Mouse (Mus musculus) bone marrow, adult 2 months (tissue): ENCODE measurements at regions not wholly inside any gene's neighbourhood (a gene's known extent, or its start where the extent isn't known, plus 50 kb on each side); places are given as distances from the start of the nearest gene placed in this dataset.

Experiments used
- H3K27ac ChIP-seq: fragments of 200-500 bp; 2 replicates; pipeline ENCODE4 v1.5.1; 2012; ENCODE audit warnings: low read depth, mild to moderate bottlenecking, control low read depth, inconsistent platforms, low read length; ENCODE audit not compliant: control insufficient read depth, poor library complexity, insufficient read depth
- H3K4me1 ChIP-seq: fragments of 200-500 bp; 2 replicates; pipeline ENCODE4 v1.6.1; 2011; ENCODE audit warnings: low read length; ENCODE audit not compliant: control insufficient read depth, insufficient read depth
- H3K4me3 ChIP-seq: fragments of 200-500 bp; replicated peaks from 2 replicates; pipeline ENCODE3; 2011; ENCODE audit warnings: mild to moderate bottlenecking, low read depth, low read length, control low read depth; ENCODE audit not compliant: control insufficient read depth
- CTCF ChIP-seq: fragments of 200-500 bp; IDR thresholded peaks from 2 replicates; pipeline ENCODE4 v1.5.1; 2011; ENCODE audit warnings: low read length, control low read depth; ENCODE audit not compliant: control insufficient read depth, insufficient read depth
- POLR2A ChIP-seq: fragments of 200-500 bp; IDR thresholded peaks from 2 replicates; pipeline ENCODE4 v1.6.1; 2011; ENCODE audit warnings: low read depth, mild to moderate bottlenecking, control low read depth, low read length, borderline replicate concordance; ENCODE audit not compliant: control insufficient read depth
- WGBS: fragments of 180-500 bp; shearing (Covaris S2); methylation state at CpG from one replicate; pipeline ENCODE4 v1.1.7; 2018; 5-methylcytosine and 5-hydroxymethylcytosine counted together

DNA sequence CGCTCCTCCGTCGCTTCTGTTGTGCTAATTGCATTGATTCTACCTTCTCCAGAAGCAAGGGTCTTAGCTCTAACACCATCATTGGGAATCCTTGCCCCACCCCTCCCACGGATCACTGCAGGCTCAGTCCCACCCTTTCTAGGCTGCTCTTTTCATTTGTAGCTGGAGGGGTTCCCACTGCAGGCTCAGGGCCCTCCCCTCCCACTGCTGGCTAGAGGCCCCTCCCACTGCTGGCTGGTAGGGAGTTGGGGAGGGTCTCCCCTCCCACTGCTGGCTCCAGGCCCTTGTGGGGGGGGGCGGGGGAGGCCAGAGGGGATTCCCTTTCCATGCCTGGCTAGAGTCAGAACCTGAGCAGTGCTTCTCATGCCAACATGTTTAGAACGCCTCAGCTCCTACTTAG, 215.5 kb upstream of the Mphosph6 start:
- Histone ChIP-seq H3K27ac (no peak overlapping the region), H3K4me3 (no peak overlapping the region), H3K4me1 (no peaks in the 10 kb centered on the region)
- WGBS: 36% methylated on average over 6 of the region's 6 CpGs
- no peak for TF ChIP-seq CTCF
- no peak for TF ChIP-seq POLR2A

DNA sequence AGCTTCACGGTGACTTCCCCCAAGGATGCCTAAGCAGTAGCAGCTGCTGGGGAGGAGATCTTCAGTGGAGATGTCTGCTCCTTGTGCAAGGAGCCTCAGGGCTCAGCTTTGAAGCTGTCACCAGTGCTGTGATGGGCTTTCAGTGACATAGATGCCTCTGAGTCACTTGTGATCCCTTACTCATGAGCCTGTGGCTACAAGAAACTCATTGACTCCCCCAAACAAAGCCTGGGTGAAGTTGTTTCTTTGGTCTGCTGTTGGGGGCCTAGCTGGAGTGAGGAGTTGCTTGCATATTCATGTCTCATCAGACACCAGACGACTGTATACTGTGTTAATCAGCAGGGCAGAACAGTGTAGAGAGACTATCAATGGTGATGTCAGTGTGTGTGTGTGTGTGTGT, 203.4 kb upstream of the Mphosph6 start:
- 41% methylated on average over 2 of the region's 2 CpGs for WGBS
- H3K4me3 ChIP-seq: no peak overlapping the region
- no peak for TF ChIP-seq CTCF
- no peak for TF ChIP-seq POLR2A
- no peaks in the 10 kb centered on the region for H3K4me1 ChIP-seq
- no peak overlapping the region for H3K27ac ChIP-seq

DNA sequence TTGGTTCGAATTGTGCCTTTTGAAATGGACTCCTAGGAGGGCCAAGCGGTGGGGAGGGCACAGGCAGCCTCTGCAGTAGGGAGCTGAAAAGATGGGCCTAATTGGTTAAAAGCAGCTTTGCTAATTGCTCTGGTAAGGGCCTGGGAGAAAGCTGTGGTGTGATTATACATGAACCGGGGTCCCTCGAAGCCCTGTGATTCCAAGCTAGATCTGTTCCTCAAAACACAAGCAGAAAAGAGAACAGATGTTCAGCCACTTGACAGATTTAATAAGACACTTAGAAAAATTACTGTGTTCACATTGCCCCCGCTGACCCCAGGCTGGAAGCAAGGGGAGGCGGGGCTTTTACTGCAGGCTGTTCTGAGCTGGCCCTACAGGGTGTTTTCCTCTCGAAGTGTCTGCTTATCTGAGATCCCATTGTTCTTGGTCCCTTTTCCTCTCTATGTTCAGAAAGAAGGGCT, 202.7 kb upstream of the Mphosph6 start:
- no peak overlapping the region for H3K27ac ChIP-seq
- WGBS: 31% methylated on average over 7 of the region's 7 CpGs
- no peaks in the 10 kb centered on the region for H3K4me1 ChIP-seq
- no peak overlapping the region for H3K4me3 ChIP-seq
- TF ChIP-seq CTCF (no peak), POLR2A (no peak)

DNA sequence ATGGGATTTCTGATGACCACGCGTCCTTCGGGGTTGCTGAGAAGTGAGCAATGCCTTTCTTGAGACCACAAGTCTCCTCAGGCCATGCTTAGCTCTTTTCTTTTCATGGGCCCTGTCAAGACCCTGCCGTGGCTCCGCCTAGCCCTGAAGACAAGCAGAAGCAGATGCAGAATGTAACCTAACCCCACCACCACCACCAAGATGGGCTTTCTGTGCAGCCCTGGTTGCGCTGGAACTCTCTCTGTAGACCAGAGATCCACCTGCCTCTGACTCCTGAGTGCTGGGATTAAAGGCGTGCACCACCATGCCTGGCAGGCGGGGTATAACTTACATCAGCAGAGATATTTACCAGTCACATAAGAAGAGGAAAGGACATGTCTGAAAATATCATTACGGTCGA, 199.4 kb upstream of the Mphosph6 start:
- Histone ChIP-seq H3K4me3 (no peak overlapping the region), H3K4me1 (no peaks in the 10 kb centered on the region), H3K27ac (no peak overlapping the region)
- 82% methylated on average over 10 of the region's 10 CpGs for whole genome bisulfite sequencing
- TF ChIP-seq POLR2A (no peak), CTCF (no peak)

DNA sequence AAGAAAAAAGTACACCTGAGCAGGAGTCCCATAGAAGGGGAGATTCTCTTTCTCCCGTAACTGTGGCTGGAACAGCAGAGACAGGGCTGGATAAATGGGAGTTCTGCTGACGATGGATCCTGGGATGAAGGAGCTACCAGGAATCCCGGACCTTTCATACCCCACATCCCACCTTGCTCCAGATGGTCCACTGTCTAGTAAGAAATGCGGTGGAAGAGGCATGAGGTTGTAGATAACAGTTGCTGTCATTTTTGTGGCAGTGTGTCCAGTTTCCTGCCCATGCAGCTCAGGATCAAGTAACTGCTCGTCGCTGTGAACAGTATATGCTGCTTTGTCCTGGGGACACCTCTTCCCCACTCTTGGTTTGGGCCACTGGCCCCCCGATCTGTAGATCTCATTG, 190.1 kb upstream of the Mphosph6 start:
- TF ChIP-seq CTCF (no peak), POLR2A (no peak)
- H3K4me3 ChIP-seq: no peak overlapping the region
- WGBS: 74% methylated on average over 7 of the region's 7 CpGs
- no peak overlapping the region for H3K27ac ChIP-seq
- H3K4me1 ChIP-seq: no peaks in the 10 kb centered on the region

DNA sequence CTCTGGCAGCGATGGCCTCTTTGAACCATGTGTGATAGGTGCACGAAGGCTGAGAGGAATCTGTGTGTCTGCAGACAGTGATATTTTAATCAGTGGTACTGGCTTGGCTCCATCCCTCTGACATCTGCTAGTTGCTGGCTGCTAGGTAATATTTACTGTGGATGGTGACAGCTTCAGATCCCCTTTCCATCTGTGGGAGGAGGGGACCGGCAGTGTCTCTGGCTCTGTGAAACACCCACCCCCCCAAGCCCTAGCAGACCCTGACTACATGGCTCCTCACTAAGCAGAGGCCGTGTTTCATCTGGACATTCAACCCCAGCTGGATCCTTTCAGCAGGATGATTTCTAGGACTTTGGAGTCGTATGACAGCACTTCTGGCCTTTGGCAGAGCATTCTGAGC, 187.0 kb upstream of the Mphosph6 start:
- TF ChIP-seq POLR2A (no peak), CTCF (no peak)
- no peaks in the 10 kb centered on the region for H3K4me1 ChIP-seq
- 75% methylated on average over 5 of the region's 5 CpGs for WGBS
- no peak overlapping the region for H3K27ac ChIP-seq
- no peak overlapping the region for H3K4me3 ChIP-seq

DNA sequence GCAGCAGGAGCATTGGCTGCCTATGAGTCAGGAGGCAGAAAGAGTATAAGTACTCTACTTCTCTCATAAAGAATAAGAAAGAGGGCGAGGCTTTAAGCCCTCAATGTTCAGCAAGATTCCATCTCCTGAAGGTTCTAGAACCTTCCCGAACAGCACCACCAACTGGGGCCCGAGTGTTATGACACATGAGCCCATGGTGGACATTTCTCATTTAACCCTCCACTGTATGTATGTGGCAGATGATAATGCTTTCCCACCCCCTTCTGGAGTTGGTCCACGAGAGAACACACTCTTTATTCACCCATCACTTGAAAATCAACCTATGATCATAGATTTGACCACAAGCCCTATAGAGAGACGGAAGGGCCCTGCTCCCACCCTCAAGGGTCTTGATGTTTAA, 166.6 kb upstream of the Mphosph6 start:
- no peak overlapping the region for H3K4me3 ChIP-seq
- H3K4me1 ChIP-seq: no peaks in the 10 kb centered on the region
- 71% methylated on average over 5 of the region's 5 CpGs for WGBS
- no peak overlapping the region for H3K27ac ChIP-seq
- TF ChIP-seq POLR2A (no peak), CTCF (no peak)

DNA sequence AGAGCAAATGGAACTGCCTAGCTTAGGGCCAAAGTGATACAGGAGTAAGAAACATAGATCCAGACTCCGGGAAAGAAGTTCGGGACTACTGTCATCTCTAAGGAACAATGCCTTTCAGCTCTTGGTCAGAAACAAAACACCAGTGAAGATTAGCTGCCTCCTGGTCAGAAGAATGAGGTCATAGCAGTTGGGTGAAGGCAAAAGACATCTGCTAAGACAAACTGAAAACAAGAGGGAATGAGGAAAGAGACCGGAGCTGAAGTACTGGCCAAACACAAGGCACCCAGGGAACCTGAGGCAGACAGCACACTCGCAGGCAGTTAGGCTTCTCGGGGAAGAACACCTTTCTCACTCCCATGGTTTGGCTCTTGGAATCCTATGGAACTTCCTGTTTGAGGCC, 164.8 kb upstream of the Mphosph6 start:
- WGBS: 80% methylated on average over 5 of the region's 5 CpGs

DNA sequence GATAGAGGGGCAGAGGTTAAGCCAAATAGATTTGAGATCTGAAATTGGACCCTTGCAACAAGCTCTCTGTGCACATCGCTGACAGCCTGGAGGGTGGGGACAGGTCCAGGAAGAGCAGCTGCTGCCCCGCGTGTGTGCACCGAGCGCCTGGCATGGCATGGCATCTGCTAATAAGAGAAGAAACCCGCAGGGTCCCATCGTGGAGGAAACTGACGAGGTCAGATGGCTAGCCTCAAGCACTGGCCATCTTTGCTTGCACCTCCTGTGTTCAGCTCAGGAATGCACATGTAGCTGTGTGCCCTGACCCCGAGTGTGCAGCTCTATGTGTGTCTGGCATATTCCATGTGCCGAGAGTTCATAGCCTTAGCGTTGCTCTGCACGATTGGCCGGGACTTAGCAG, 161.7 kb upstream of the Mphosph6 start:
- TF ChIP-seq POLR2A (no peak), CTCF (no peak)
- Histone ChIP-seq H3K27ac (no peak overlapping the region), H3K4me3 (no peak overlapping the region), H3K4me1 (no peaks in the 10 kb centered on the region)
- 88% methylated on average over 13 of the region's 13 CpGs for WGBS

More for the DNA sequence above, 164.8 kb upstream of the Mphosph6 start:
- H3K4me1 ChIP-seq: no peaks in the 10 kb centered on the region
- TF ChIP-seq CTCF (no peak), POLR2A (no peak)
- no peak overlapping the region for H3K4me3 ChIP-seq
- H3K27ac ChIP-seq: no peak overlapping the region
